Mouse (Mus musculus) E14TG2a.4 (cell line): ENCODE data around the gene Max.

Source experiments
- CTCF ChIP-seq: conservative IDR thresholded peaks from 2 replicates; pipeline ENCODE4 v1.5.1; 2014; ENCODE audit warnings: low read length
- NANOG ChIP-seq: IDR thresholded peaks from 2 replicates; pipeline ENCODE4 v1.6.1; 2014; ENCODE audit warnings: borderline replicate concordance, low read length, mixed read lengths
- POU5F1 ChIP-seq: IDR thresholded peaks from 2 replicates; pipeline ENCODE4 v1.6.1; 2014; ENCODE audit warnings: low read length, borderline replicate concordance

DNA sequence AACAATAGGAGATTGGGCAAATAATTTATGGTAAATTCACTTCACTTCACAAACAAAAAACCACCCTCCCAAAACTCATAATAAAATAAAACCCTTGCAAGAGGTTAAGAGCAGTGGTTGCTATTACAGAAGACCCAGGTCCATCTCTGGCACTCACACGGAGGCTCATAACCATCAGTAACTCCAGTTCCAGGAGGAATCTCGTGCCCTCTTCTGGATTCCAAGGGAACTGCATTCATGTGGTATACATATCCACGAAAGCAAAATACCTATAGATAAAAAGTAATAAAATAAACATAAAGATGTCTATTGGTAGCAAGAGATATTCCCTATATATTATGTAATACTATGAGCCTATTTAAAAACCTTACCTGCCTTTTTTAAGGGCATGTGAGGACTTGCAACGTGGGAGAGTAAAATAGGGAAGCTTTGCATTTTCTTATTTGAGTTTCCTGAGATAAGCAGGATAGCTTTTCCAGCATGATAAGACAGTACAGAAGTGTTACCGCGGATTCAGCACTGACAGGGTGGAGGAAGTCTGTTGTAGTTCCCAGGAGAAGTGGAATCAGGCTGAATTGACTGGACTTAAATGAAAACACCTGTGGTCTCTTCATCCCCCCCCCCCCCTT lies 49.2 kb upstream of the Max start:
- TF ChIP-seq CTCF (peak; percentile 55), NANOG (no peak), POU5F1 (no peak)
